Mouse (Mus musculus) embryo, embryonic 10.5 days (tissue): ENCODE measurements around the gene Psmc4.

Experiments
- DNase-seq: peaks from one replicate; pipeline ENCODE4 v3.0.0-alpha.2; 2015; ENCODE audit warnings: low spot score

Gene Psmc4

GRCm38 (mm10) chr7:28049476-28050409, at the start of gene Psmc4:
Gene Psmc4, minus strand, starts transcription at chr7:28050101.
- DNase-seq = peak; percentile 100

DNA sequence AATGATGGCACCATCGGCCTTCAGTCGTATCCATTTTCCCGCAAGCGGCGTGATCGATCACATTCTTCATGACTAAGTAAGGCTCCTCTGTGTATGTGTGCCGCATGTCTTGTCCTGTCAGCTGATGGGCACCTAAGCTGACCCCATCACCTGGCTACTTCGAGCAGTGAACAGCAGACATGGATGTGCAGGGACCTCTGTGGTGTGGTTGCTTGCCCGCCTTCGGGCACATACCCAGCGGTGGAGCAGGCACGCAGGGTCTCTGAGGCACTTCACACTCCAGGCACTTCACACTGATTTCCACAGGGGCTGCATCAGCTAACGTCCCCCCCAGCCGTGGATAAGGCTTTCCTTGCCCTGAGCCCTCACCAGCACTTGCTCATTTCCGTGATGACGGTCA, 49.2 kb upstream of the Psmc4 start:
- DNase-seq = no peak

DNA sequence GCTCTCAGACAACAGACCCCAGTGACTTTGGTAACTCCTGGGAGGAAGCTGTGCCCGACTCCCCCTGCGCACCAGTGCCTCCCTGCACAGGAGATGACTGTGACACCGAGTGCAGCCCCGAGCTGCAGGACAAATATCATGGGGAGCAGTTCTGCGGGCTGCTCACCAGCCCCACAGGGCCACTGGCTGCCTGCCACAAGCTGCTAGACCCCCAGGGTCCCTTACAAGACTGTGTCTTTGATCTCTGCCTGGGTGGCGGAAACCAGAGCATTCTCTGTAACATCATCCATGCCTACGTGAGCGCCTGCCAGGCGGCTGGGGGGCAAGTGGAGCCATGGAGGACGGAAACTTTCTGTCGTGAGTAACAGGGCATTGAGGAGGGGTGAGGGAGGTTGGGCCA, 43.6 kb upstream of the Psmc4 start:
- DNase-seq = no peak

DNA sequence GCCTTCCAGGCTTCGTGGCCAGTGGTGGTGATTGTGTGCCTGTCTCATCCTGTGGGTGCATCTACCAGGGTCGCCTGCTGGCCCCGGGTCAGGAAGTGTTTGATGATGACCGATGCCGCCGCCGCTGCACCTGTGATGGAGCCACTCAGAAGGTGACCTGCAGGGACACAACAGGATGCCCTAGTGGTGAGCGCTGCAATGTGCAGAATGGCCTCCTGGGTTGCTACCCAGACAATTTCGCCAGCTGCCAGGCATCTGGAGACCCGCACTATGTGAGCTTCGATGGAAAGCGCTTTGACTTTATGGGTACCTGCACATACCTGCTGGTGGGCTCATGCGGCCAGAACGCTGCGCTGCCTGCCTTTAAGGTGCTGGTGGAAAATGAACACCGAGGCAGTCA, 36.3 kb upstream of the Psmc4 start:
- DNase-seq = no peak

DNA sequence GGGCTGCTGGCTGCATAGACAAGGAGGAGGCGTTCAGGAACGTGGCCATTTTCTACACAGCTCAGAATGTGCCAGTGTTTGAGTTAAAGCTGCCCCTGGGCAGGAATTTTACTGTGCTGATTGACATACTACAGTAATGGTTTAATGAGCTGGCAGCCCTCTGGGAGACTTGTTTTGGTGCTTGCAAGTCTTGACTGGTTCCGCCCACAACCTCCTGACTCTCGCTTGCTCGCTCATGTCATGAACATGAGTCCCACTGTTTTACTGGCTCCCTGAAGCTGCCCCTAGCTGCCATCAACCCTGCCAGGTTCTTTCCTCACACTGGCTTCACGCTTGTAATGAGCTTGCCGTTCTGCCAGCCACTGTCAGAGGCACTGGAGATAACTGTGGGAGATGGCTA, 34.3 kb upstream of the Psmc4 start:
- DNase-seq = no peak

DNA sequence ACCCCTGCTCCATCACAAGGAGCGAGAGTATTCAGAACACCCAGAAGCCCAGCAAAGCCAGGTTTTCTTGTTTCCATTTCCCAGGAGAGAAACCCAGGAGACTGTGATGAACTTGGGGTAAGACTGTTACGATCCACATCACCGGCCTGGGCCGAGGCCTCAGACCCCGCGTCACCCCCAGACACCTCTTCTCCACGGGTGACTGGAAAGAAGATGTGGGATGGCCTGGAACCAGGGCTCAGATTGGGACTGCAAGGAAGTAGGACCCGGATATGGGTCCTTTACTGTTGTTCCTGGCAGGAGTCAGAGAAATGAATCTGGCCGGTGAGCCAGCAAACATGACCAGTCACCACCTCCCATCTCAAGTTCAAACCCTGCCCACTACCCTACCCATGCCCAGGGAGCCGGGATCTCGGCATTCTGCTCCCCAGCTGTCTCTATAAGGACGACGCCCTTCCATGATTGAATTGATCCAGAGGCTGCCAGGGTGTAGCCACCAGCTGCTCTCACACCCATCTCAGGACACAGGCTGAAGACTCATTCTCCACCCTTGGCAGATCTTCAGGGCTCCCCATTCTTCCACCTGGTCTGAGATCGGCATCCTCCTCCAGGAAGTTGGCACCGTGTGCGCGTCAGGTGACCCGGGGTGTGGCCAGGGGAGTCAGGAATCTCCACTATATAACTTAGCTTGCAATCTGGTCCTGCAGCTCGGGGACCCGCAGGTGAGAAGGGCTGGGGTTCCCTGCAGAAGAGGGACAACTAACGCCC, 20.8 kb upstream of the Psmc4 start, which contains the start of gene Fcgbp:
Gene Fcgbp (plus strand): TSS at position 706 of the 768 bp plus-strand sequence.
- DNase-seq = no peak

DNA sequence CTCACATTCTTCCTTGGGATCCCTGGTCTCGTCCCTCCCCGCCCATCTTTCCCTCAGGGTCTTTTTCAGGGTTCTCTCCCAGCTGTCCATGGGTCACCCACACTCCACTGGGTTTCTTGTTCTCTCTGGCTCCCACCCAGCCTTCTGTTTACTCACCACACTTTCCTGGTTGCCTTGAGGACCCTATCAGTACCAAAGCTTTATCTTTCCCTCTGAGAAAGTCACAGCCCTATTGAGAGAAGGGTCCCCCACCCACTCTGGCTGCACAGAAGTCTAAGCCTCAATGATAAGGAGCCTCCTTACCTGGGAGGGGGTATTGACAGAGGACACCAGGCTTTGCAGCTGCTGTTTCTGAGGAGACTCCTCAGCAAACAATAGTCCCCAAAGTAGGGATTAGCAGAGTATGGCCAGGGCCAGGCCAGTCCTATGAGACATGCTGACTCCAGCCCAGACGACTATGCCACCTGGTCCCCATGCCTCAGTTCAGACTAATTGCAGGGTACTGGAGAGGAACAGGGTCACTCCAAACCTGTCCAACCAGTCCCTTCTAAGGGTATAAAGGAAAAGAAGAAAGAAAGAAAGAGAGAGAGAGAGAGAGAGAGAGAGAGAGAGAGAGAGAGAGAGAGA, 19.8 kb upstream of the Psmc4 start:
- DNase-seq = no peak

DNA sequence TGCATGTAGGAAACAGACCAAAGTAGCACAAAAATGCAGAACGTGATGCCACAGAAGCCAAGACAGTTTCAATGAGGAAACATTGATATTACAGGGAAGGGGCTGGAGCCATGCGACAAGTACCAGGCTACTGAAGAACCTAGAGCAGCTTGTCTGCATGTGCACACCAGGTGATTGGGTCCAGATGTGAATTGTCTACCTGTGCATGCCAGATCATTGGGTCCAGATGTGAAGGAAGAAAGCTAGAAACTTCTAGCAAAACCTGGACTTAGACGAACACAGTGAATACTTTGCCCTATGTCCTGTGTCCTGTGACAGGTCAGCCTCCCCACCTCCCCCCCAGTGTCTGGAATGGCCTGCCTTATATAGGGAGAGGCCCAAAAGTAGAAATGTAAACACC, 18.8 kb upstream of the Psmc4 start:
- no peak for DNase-seq

GRCm38 (mm10) chr7:28059972-28060371, 10.1 kb upstream of the Psmc4 start:
- DNase-seq = no peak

DNA sequence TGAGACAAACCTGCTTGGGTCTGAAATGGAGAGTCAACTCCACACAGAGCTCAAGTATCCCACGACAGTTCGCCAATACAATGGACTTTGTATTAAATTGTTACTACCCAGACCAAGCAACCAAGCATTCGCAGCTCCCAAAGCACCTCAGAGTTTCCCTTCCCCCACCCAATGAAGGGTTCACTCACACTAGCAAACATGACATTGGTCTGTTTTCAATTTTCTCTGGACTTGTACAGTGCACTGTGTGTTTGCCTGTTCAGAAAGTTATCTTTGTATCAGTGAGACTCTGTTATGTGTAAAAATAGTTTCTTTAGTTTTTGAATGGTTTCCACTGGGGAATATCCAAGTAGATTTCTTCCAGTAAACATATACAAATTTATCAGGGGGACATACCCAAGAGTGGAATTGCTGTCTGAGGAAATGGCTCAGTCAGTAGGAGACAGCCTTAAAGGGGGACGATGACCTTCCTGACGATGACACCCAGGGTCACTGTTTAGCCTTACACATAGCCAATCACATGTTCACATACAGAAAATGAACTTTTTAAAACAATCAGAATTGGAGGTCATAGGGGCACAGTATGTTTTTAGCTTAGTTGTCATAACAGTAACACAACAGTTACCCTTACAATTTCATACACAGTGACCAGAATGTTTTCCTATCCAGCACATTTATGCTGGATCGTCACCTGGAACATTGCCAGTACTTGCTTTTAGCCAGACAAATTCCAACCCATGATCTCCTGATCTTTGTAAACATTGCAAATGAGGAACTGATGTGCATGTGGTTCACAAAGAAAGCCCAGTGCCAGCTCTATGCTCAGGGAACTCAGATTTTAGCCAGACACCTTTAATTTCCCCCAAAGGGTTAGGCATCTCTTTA, 3.4 kb upstream of the Psmc4 start:
- no peak for DNase-seq

DNA sequence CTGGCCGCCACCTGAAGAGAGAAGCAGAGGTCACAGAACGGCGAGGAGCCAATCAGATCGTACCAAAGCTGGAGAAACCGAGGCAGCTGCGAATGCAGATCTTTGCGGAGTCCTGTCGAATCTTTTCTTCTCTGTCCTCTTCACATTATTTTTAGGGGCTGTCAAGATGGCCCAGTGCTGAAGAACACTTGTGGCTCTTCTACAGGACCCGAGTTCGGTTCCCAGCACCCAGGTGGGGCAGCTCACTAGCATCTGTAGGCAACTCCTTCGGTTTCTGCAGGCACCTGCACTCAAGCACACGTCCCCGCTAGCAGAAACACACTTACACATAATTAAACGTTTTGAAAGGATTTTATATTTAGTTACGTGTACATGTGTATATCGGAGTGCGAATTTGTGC, 683 bp upstream of the Psmc4 start:
- no peak for DNase-seq

GRCm38 (mm10) chr7:28044524-28044923, 5.4 kb downstream of the Psmc4 start:
- no peak for DNase-seq

DNA sequence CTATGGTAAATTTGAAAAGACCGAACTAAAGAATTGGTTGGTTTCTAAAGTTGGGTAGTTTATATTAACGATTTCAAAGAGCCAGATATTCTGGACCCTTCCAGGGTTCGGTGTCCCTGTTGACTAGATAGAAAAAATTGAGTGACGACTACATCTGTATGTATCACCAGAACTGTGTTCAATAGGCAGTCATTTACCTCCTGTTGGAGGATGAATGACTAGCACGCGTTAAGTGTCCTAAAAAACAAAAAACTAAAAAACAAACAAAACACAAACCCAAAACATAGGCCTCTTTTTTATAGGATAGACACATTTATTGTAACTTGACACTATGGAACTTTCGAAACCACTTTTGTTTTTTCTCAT, 35.5 kb downstream of the Psmc4 start:
- no peak for DNase-seq

DNA sequence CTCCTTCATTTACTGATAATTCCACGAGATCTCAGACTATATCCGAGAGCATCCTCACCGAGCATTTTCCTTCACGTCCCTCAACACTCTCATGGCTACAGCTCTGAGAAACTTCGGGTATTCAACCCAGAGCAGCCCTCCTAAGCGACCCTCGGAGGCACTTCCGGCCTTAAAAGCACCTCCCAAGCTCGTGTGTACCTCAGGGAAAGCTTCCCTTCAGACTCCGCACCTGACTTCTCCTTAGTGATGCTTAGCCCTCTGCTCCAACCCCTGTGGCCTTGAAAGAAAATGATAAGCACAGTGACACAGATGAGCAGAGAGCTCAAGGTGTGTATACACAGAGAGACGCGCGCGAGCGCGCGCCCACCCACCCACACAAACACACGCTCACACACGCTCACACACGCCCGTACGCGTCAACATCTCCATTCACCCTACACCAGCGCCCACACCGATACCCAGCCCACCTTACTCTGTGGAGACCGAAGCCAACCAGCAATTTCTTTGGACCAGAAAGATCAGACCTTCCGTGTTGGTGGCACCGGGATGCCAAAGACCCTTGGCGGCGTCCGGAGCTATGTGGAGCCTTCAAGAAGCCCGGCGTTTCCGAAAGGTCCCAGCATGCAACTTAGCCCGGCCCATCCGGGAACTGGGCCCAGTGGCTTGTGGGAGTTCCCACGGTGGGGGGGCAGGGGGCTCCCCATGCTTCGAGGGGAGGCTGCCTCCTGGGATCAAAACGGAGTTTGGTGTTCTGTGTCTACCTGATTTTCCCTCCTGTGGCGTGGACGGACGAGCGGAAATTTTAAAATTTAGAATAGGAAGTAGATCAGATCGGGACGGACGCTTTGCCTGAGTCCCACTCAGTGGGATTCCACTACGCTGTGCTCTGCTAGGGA, 36.1 kb downstream of the Psmc4 start, which contains the start of gene Zfp850:
Gene Zfp850 (minus strand): TSS at position 567 of the 896 bp plus-strand sequence.
- DNase-seq = peak; percentile 92

- DNase-seq = no peak
Measured at GRCm38 (mm10) chr7:28010271-28010670, 39.6 kb downstream of the Psmc4 start.
